23 mouse cellular contexts compared by ENCODE assay signal in the genomic region with DNA sequence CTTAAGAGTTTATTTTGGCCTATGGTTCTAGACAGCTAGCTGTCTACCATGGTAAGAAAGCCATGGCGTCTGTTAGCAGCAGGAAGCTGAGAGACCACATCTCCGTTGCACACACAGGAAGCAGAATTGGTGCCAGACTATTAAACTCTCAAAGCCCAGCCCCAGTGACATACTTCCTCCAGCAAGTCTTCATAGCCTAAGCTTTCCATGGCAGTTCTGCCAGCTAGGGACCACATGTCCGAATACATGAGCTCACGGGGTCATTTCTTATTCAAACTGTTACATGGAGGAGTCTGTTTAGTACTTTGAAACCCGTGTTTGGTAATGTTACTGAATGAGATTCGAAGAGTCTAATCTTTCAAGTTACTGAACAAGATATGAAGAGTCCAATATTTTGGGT. TPM values are rescaled to one million over a fixed set of nuclear protein-coding genes. Genes with fewer than 3 reads are reported as not detected.
A peak's percentile ranks its signal among the peaks of the same experiment; 100 is the strongest.
DNase-seq lines count a peak whose midpoint lies in the region; ATAC-seq and TF ChIP-seq lines count a peak whose summit lies in the region.
"Had no signal": no experiment of that assay in that cellular context is flagged by ENCODE, and none has a peak within 500 bp of the region (broad histone marks: within the 10 kb centered on the region; RNA-seq: fewer than 3 reads in every experiment).

No protein-coding gene starts in this region.

- intact Hi-C loops in gastrocnemius, adult 2 months (cut with DNase I), result no loop called here

- no peak for DNase-seq in limb, embryonic 10.5 days (ENCODE audit: low spot score)
- peak; percentile 42 for DNase-seq in lung, postnatal 36 days
- DNase-seq in lung, postnatal 0 days (ENCODE audit: low spot score), result no peak
- no peak for DNase-seq in gastrocnemius, adult 2 months
- DNase-seq: adrenal gland, adult 2 months; adrenal gland, postnatal 10 days; adrenal gland, postnatal 25 days; cerebellum, adult 11 months; cerebellum, adult 18-20 months; cerebellum, adult 8-10 months; cerebellum, adult 9-11 months; cerebellum, postnatal 14 days; cerebellum, postnatal 36 days; embryo, embryonic 11 days had no signal

- no peaks in the 10 kb centered on the region for H3K9me3 ChIP-seq in limb, embryonic 13.5 days
- no peaks in the 10 kb centered on the region for H3K9me3 ChIP-seq in limb, embryonic 10.5 days (replicated peaks)
- no peaks in the 10 kb centered on the region for H3K9me3 ChIP-seq in lung, postnatal 0 days (ENCODE audit: low read length)
- no peaks in the 10 kb centered on the region for H3K9me3 ChIP-seq in limb, embryonic 15.5 days
- H3K9me3 ChIP-seq: embryonic facial prominence, embryonic 13.5 days; embryonic facial prominence, embryonic 15.5 days; forebrain, embryonic 10.5 days; forebrain, embryonic 12.5 days had no signal

- WGBS in limb, embryonic 13.5 days, result 85% methylated on average over 6 of the region's 6 CpGs
- WGBS in limb, embryonic 10.5 days, result 92% methylated on average over 6 of the region's 6 CpGs
- WGBS in lung, postnatal 0 days, result 84% methylated on average over 6 of the region's 6 CpGs
- 80% methylated on average over 6 of the region's 6 CpGs for WGBS in limb, embryonic 15.5 days

- H3K4me1 ChIP-seq in limb, embryonic 13.5 days, result peaks cover 50% of the 10 kb centered on the region
- peaks cover 19% of the 10 kb centered on the region for H3K4me1 ChIP-seq in limb, embryonic 10.5 days
- H3K4me1 ChIP-seq in lung, postnatal 0 days (ENCODE audit: insufficient read depth, low read depth, low read length), result no peaks in the 10 kb centered on the region
- H3K4me1 ChIP-seq in limb, embryonic 15.5 days, result peaks cover 38% of the 10 kb centered on the region; the same call in 1 of the 2 replicates

- TF ChIP-seq EP300 in lung, postnatal 0 days (IDR thresholded peaks at IDR 0.05), result no peak

- H3K36me3 ChIP-seq in limb, embryonic 13.5 days, result peaks cover 89% of the 10 kb centered on the region
- H3K36me3 ChIP-seq in limb, embryonic 10.5 days, result peaks cover 96% of the 10 kb centered on the region
- H3K36me3 ChIP-seq in lung, postnatal 0 days (ENCODE audit: insufficient read depth, low read length), result peaks cover 14% of the 10 kb centered on the region
- peaks cover 66% of the 10 kb centered on the region for H3K36me3 ChIP-seq in limb, embryonic 15.5 days

- no peak overlapping the region for H3K4me3 ChIP-seq in limb, embryonic 13.5 days
- H3K4me3 ChIP-seq in limb, embryonic 10.5 days, result no peak overlapping the region
- H3K4me3 ChIP-seq in lung, postnatal 0 days (ENCODE audit: low read depth, low read length), result no peak overlapping the region
- no peak overlapping the region for H3K4me3 ChIP-seq in limb, embryonic 15.5 days
- H3K4me3 ChIP-seq in gastrocnemius, adult 2 months, result no peak overlapping the region
- H3K4me3 ChIP-seq: embryonic facial prominence, embryonic 13.5 days; embryonic facial prominence, embryonic 15.5 days; erythroblast, embryonic 14.5 days; forebrain, embryonic 10.5 days; forebrain, embryonic 12.5 days had no signal

- no peak for TF ChIP-seq CTCF in lung, postnatal 0 days (IDR thresholded peaks at IDR 0.05)
- TF ChIP-seq CTCF in gastrocnemius, adult 2 months (IDR thresholded peaks at IDR 0.05), result no peak

- no peaks in the 10 kb centered on the region for H3K27me3 ChIP-seq in limb, embryonic 13.5 days
- no peaks in the 10 kb centered on the region for H3K27me3 ChIP-seq in limb, embryonic 10.5 days (ENCODE audit: low read depth, poor library complexity, severe bottlenecking)
- H3K27me3 ChIP-seq in lung, postnatal 0 days (replicated peaks; ENCODE audit: insufficient read depth, low read length), result no peaks in the 10 kb centered on the region
- no peaks in the 10 kb centered on the region for H3K27me3 ChIP-seq in limb, embryonic 15.5 days
- H3K27me3 ChIP-seq: embryonic facial prominence, embryonic 13.5 days; embryonic facial prominence, embryonic 15.5 days had no signal

- H3K27ac ChIP-seq in limb, embryonic 13.5 days, result 0 out of 2 replicates have a peak overlapping the region, but pooled peaks have one; percentile 3
- H3K27ac ChIP-seq in limb, embryonic 10.5 days, result no peak overlapping the region
- H3K27ac ChIP-seq in lung, postnatal 0 days (ENCODE audit: low read length), result no peak overlapping the region
- peak overlapping the region; percentile 9; the same call in 1 of the 2 replicates for H3K27ac ChIP-seq in limb, embryonic 15.5 days
- H3K27ac ChIP-seq in gastrocnemius, adult 2 months, result no peak overlapping the region
- H3K27ac ChIP-seq: embryonic facial prominence, embryonic 13.5 days; embryonic facial prominence, embryonic 15.5 days; forebrain, embryonic 10.5 days; forebrain, embryonic 12.5 days had no signal

- no peak overlapping the region for H3K4me2 ChIP-seq in limb, embryonic 13.5 days (replicated peaks)
- no peak overlapping the region for H3K4me2 ChIP-seq in lung, postnatal 0 days (replicated peaks; ENCODE audit: low read depth, low read length)
- no peak overlapping the region for H3K4me2 ChIP-seq in limb, embryonic 15.5 days
- H3K4me2 ChIP-seq: embryonic facial prominence, embryonic 13.5 days; embryonic facial prominence, embryonic 15.5 days; forebrain, embryonic 12.5 days had no signal

- ATAC-seq in limb, embryonic 13.5 days (ENCODE audit: low FRiP score, low read depth), result no peak
- ATAC-seq in lung, postnatal 0 days, result no peak
- ATAC-seq in limb, embryonic 15.5 days (ENCODE audit: insufficient number of reproducible peaks, low FRiP score, low TSS enrichment, low read depth), result no peak
- ATAC-seq: forebrain, embryonic 14.5 days had no signal

- no peak overlapping the region for H3K9ac ChIP-seq in limb, embryonic 13.5 days
- no peak overlapping the region for H3K9ac ChIP-seq in lung, postnatal 0 days (replicated peaks; ENCODE audit: low read depth)
- H3K9ac ChIP-seq in limb, embryonic 15.5 days, result no peak overlapping the region
- H3K9ac ChIP-seq: embryonic facial prominence, embryonic 13.5 days; embryonic facial prominence, embryonic 15.5 days; forebrain, embryonic 12.5 days had no signal

RNA-seq across cellular contexts. Expression of a gene that starts 33.6 kb away (rescaled TPM):
- 61.5 and 64.9 TPM in 2 replicates for polyA plus RNA-seq in limb, embryonic 13.5 days (2015; fragmentation: Nextera tagmentation; extraction: Ambion mirVana)
- 31.6 and 49.9 TPM in 2 replicates for polyA plus RNA-seq in limb, embryonic 10.5 days (2016; fragmentation: Nextera tagmentation; extraction: Ambion mirVana)
- 4.7 and 5.2 TPM in 2 replicates for polyA plus RNA-seq in lung, postnatal 0 days (2015; fragmentation: Nextera tagmentation; extraction: Ambion mirVana)
- 25.7 and 34.8 TPM in 2 replicates for polyA plus RNA-seq in limb, embryonic 15.5 days (2015; fragmentation: Nextera tagmentation; extraction: Ambion mirVana)
- total RNA-seq in gastrocnemius, adult 2 months (2021), result 1 to 10 TPM; 4.0 to 4.5 TPM
- total RNA-seq: MEL had no signal
- polyA plus RNA-seq: erythroblast, embryonic 14.5 days had no signal

Comparison
In these comparisons a context has a peak if more than half of its experiments do, and no peak if none do; other contexts are left out.
1. H3K27ac ChIP-seq: peak in limb, embryonic 13.5 days (single experiment) and limb, embryonic 15.5 days (single experiment); none in limb, embryonic 10.5 days (single experiment), lung, postnatal 0 days (single experiment) and gastrocnemius, adult 2 months (single experiment).